Mouse (Mus musculus) layer of hippocampus, adult 9-11 months (tissue): ENCODE measurements around the gene Rnf216.

Experiments used
- DNase-seq: peaks from one replicate; pipeline ENCODE4 v3.0.0; 2022

Rnf216 gene

GRCm38 (mm10) chr5:142997526-142997925, 115.3 kb downstream of the Rnf216 start:
- DNase-seq = no peak

GRCm38 (mm10) chr5:142994746-142995145, 118.0 kb downstream of the Rnf216 start:
- DNase-seq = no peak

GRCm38 (mm10) chr5:142989167-142989566, 123.6 kb downstream of the Rnf216 start:
- DNase-seq = no peak

- DNase-seq = no peak
Observed at GRCm38 (mm10) chr5:142988520-142988919, 124.3 kb downstream of the Rnf216 start.

- no peak for DNase-seq
Observed at GRCm38 (mm10) chr5:142984271-142984670, 128.5 kb downstream of the Rnf216 start.

- no peak for DNase-seq
Observed at GRCm38 (mm10) chr5:142983174-142983573, 129.6 kb downstream of the Rnf216 start.

GRCm38 (mm10) chr5:142982046-142982801, 130.6 kb downstream of the Rnf216 start:
- DNase-seq = peak; percentile 73

GRCm38 (mm10) chr5:142976516-142976915, 136.3 kb downstream of the Rnf216 start:
- DNase-seq = no peak

- DNase-seq = peak; percentile 90
Observed at GRCm38 (mm10) chr5:142974598-142975121, 138.1 kb downstream of the Rnf216 start.

- DNase-seq = no peak
Observed at GRCm38 (mm10) chr5:142973971-142974370, 138.8 kb downstream of the Rnf216 start.

GRCm38 (mm10) chr5:142968411-142968810, 144.4 kb downstream of the Rnf216 start:
- DNase-seq = peak; percentile 86

- DNase-seq = no peak
Observed at GRCm38 (mm10) chr5:142964650-142965049, 148.1 kb downstream of the Rnf216 start.

GRCm38 (mm10) chr5:142963705-142964494, 148.9 kb downstream of the Rnf216 start:
- DNase-seq = peak; percentile 76

GRCm38 (mm10) chr5:142963003-142963704, 149.6 kb downstream of the Rnf216 start:
- peak; percentile 67 for DNase-seq

- DNase-seq = no peak
Observed at GRCm38 (mm10) chr5:142962444-142962961, 150.3 kb downstream of the Rnf216 start.

GRCm38 (mm10) chr5:142961881-142962443, 150.8 kb downstream of the Rnf216 start:
- DNase-seq = no peak

GRCm38 (mm10) chr5:142961398-142961880, 151.4 kb downstream of the Rnf216 start:
- no peak for DNase-seq

- DNase-seq = no peak
Observed at GRCm38 (mm10) chr5:142960775-142961271, 152.0 kb downstream of the Rnf216 start.

GRCm38 (mm10) chr5:142959576-142960556, 152.9 kb downstream of the Rnf216 start, which contains the start of gene Fscn1:
Fscn1 (plus strand) TSS chr5:142960343.
- peak; percentile 87 for DNase-seq

GRCm38 (mm10) chr5:142959156-142959555, 153.6 kb downstream of the Rnf216 start:
- DNase-seq = no peak

GRCm38 (mm10) chr5:142958464-142958863, 154.3 kb downstream of the Rnf216 start:
- DNase-seq = no peak
